Mouse (Mus musculus): ENCODE data around the gene Ube2l6. TPM values are rescaled to one million over a fixed set of nuclear protein-coding genes. Genes with fewer than 3 reads are reported as not detected.

Ube2l6 gene
- polyA plus RNA-seq, 1 experiment, result 140 TPM

DNA sequence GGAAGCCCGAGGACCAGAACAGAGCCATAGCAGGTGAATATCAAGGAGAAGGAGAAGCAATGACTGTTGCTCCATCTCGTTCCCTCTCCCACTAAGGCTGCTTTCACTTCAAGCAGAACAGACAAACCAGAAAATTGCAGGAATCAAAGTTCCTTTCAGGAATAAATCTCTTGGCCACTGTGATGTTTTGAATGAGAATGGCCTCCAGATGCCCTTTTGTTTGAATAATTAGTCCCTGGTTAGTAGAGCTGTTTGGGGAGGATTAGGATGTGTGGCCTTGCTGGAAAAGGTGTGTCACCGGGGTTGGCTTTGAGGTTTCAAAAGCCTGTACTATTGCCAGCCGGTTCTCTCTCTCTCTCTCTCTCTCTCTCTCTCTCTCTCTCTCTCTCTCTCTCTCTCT lies 36.3 kb upstream of the Ube2l6 start:
- no peak for TF ChIP-seq POLR2A (IDR thresholded peaks at IDR 0.05; ENCODE audit: borderline replicate concordance, control insufficient read depth, low read depth, low read length)
- Histone ChIP-seq H3K4me1 (ENCODE audit: control insufficient read depth, insufficient read depth, low read length) (no peaks in the 10 kb centered on the region), H3K4me3 (replicated peaks; ENCODE audit: control insufficient read depth, low read depth, low read length) (no peak overlapping the region), H3K27ac (ENCODE audit: control insufficient read depth, insufficient read depth, low read depth, low read length, poor library complexity) (no peak overlapping the region)
- 49% methylated on average over 4 of the region's 4 CpGs for WGBS

DNA sequence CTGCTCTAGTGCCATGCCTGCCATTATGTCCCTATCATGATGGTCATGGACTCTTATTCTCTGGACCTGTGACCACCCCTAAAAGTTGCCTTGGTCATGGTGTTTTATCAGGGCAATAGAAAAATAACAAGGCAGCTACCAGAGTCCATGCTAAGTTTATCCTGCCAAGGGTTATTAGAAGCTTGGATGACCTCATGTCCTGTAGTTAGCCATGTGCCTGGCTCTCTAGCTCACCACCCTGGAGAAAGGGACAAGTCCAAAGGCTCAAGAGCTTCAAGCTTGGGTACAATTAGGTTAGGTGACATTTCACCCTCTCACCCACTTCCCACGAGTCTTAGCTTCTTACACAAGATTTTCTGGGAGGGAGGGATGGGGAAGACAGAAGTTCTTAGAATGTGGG lies 35.8 kb upstream of the Ube2l6 start:
- no peak overlapping the region for H3K4me3 ChIP-seq (replicated peaks; ENCODE audit: control insufficient read depth, low read depth, low read length)
- H3K4me1 ChIP-seq (ENCODE audit: control insufficient read depth, insufficient read depth, low read length), result no peaks in the 10 kb centered on the region
- TF ChIP-seq POLR2A (IDR thresholded peaks at IDR 0.05; ENCODE audit: borderline replicate concordance, control insufficient read depth, low read depth, low read length), result no peak
- TF ChIP-seq CTCF (IDR thresholded peaks at IDR 0.05; ENCODE audit: control insufficient read depth, insufficient read depth, low read length), result no peak
- H3K27ac ChIP-seq (ENCODE audit: control insufficient read depth, insufficient read depth, low read depth, low read length, poor library complexity), result no peak overlapping the region
- WGBS, result 25% methylated on average over 1 of the region's 1 CpGs

GRCm38 (mm10) chr2:84770501-84770900 lies 28.1 kb upstream of the Ube2l6 start:
- no peak overlapping the region for H3K4me3 ChIP-seq (replicated peaks; ENCODE audit: control insufficient read depth, low read depth, low read length)
- 64% methylated on average over 6 of the region's 6 CpGs for WGBS
- H3K27ac ChIP-seq (ENCODE audit: control insufficient read depth, insufficient read depth, low read depth, low read length, poor library complexity), result no peak overlapping the region
- no peak for TF ChIP-seq CTCF (IDR thresholded peaks at IDR 0.05; ENCODE audit: control insufficient read depth, insufficient read depth, low read length)
- no peak for TF ChIP-seq POLR2A (IDR thresholded peaks at IDR 0.05; ENCODE audit: borderline replicate concordance, control insufficient read depth, low read depth, low read length)
- no peaks in the 10 kb centered on the region for H3K4me1 ChIP-seq (ENCODE audit: control insufficient read depth, insufficient read depth, low read length)

DNA sequence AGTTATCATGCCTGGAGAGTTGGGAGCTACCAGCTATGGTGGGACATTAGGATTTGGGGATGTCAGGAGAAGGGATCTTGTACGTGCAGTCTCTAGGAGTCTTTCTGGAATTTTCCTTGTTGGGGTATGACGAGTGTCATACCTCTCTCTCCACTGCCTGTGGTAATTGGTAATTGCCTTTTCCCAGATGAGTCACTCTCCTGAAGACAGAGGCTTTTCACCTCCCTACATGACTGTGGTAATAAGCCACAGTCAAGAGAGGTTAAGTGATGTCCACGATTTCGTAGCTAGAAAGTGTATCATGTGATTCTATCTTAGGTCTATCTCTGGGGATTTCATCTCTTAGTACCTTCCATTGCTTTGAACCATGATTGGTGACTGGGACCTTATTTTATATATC lies 26.2 kb upstream of the Ube2l6 start:
- Histone ChIP-seq H3K4me3 (replicated peaks; ENCODE audit: control insufficient read depth, low read depth, low read length) (no peak overlapping the region), H3K27ac (ENCODE audit: control insufficient read depth, insufficient read depth, low read depth, low read length, poor library complexity) (no peak overlapping the region), H3K4me1 (ENCODE audit: control insufficient read depth, insufficient read depth, low read length) (no peaks in the 10 kb centered on the region)
- 64% methylated on average over 4 of the region's 4 CpGs for WGBS
- no peak for TF ChIP-seq CTCF (IDR thresholded peaks at IDR 0.05; ENCODE audit: control insufficient read depth, insufficient read depth, low read length)
- no peak for TF ChIP-seq POLR2A (IDR thresholded peaks at IDR 0.05; ENCODE audit: borderline replicate concordance, control insufficient read depth, low read depth, low read length)

GRCm38 (mm10) chr2:84773195-84773594 lies 25.4 kb upstream of the Ube2l6 start:
- 78% methylated on average over 5 of the region's 5 CpGs for WGBS
- TF ChIP-seq CTCF (IDR thresholded peaks at IDR 0.05; ENCODE audit: control insufficient read depth, insufficient read depth, low read length) (no peak), POLR2A (IDR thresholded peaks at IDR 0.05; ENCODE audit: borderline replicate concordance, control insufficient read depth, low read depth, low read length) (no peak)
- Histone ChIP-seq H3K27ac (ENCODE audit: control insufficient read depth, insufficient read depth, low read depth, low read length, poor library complexity) (no peak overlapping the region), H3K4me3 (replicated peaks; ENCODE audit: control insufficient read depth, low read depth, low read length) (no peak overlapping the region), H3K4me1 (ENCODE audit: control insufficient read depth, insufficient read depth, low read length) (no peaks in the 10 kb centered on the region)

GRCm38 (mm10) chr2:84774751-84775150 lies 23.9 kb upstream of the Ube2l6 start:
- H3K4me3 ChIP-seq (replicated peaks; ENCODE audit: control insufficient read depth, low read depth, low read length), result no peak overlapping the region
- TF ChIP-seq POLR2A (IDR thresholded peaks at IDR 0.05; ENCODE audit: borderline replicate concordance, control insufficient read depth, low read depth, low read length) (no peak), CTCF (IDR thresholded peaks at IDR 0.05; ENCODE audit: control insufficient read depth, insufficient read depth, low read length) (no peak)
- no peak overlapping the region for H3K27ac ChIP-seq (ENCODE audit: control insufficient read depth, insufficient read depth, low read depth, low read length, poor library complexity)
- H3K4me1 ChIP-seq (ENCODE audit: control insufficient read depth, insufficient read depth, low read length), result no peaks in the 10 kb centered on the region
- WGBS, result 71% methylated on average over 15 of the region's 15 CpGs

GRCm38 (mm10) chr2:84775241-84775640 lies 23.4 kb upstream of the Ube2l6 start, which contains the start of gene Serping1:
Gene Serping1 (minus strand): TSS chr2:84775444.
- H3K4me1 ChIP-seq (ENCODE audit: control insufficient read depth, insufficient read depth, low read length), result no peaks in the 10 kb centered on the region
- H3K4me3 ChIP-seq (replicated peaks; ENCODE audit: control insufficient read depth, low read depth, low read length), result no peak within 1 kb of the TSS
- WGBS, result 84% methylated on average over 9 of the region's 9 CpGs
- no peak within 1 kb of the TSS for H3K27ac ChIP-seq (ENCODE audit: control insufficient read depth, insufficient read depth, low read depth, low read length, poor library complexity)
- TF ChIP-seq CTCF (IDR thresholded peaks at IDR 0.05; ENCODE audit: control insufficient read depth, insufficient read depth, low read length) (no peak), POLR2A (IDR thresholded peaks at IDR 0.05; ENCODE audit: borderline replicate concordance, control insufficient read depth, low read depth, low read length) (no peak)

DNA sequence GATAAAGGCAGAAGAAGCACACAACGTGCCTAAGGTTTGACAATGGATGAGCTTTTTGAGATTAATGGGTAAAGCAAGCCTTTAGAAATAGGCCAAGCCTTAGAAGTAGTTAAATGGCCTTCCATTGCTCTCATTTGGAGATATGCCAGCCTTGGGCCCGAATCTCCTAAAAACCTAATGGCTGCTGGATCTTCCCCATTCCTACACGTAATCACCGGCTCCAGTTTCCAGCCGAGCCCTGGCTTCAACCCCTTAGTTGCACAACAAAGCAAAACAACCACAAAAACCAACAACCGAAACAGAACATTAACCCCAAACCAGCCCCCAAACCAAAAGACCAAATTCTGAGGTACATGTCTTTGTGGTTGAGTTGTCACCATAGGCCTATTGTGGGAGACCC lies 23.0 kb upstream of the Ube2l6 start:
- H3K4me1 ChIP-seq (ENCODE audit: control insufficient read depth, insufficient read depth, low read length), result no peaks in the 10 kb centered on the region
- TF ChIP-seq POLR2A (IDR thresholded peaks at IDR 0.05; ENCODE audit: borderline replicate concordance, control insufficient read depth, low read depth, low read length) (no peak), CTCF (IDR thresholded peaks at IDR 0.05; ENCODE audit: control insufficient read depth, insufficient read depth, low read length) (no peak)
- H3K4me3 ChIP-seq (replicated peaks; ENCODE audit: control insufficient read depth, low read depth, low read length), result no peak overlapping the region
- WGBS, result 45% methylated on average over 6 of the region's 6 CpGs
- no peak overlapping the region for H3K27ac ChIP-seq (ENCODE audit: control insufficient read depth, insufficient read depth, low read depth, low read length, poor library complexity)

DNA sequence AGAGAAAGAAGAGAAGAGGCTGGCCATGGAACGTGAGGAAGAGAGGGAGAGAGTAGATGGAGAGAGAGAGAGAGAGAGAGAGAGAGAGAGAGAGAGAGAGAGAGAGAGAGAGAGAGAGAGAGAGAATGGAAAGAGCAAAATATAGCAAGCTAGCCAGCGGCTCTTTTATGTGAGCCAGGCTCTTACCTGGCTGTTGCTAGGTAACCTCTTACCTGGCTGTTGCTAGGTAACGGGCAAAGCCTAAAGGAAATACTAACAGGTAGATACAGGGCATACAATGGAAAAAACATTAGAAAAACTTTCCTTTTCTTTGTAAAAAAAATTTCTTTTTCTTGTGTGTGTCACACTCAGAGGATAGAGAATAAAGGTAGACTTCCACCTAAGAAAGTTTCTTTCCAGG lies 20.9 kb upstream of the Ube2l6 start:
- Histone ChIP-seq H3K4me1 (ENCODE audit: control insufficient read depth, insufficient read depth, low read length) (no peaks in the 10 kb centered on the region), H3K27ac (ENCODE audit: control insufficient read depth, insufficient read depth, low read depth, low read length, poor library complexity) (no peak overlapping the region), H3K4me3 (replicated peaks; ENCODE audit: control insufficient read depth, low read depth, low read length) (no peak overlapping the region)
- 86% methylated on average over 3 of the region's 3 CpGs for WGBS
- TF ChIP-seq POLR2A (IDR thresholded peaks at IDR 0.05; ENCODE audit: borderline replicate concordance, control insufficient read depth, low read depth, low read length), result no peak
- TF ChIP-seq CTCF (IDR thresholded peaks at IDR 0.05; ENCODE audit: control insufficient read depth, insufficient read depth, low read length), result no peak
